Mouse (Mus musculus): Measurements from ENCODE around the gene Gstm1. TPM values are rescaled to one million over a fixed set of nuclear protein-coding genes. Genes with fewer than 3 reads are reported as not detected.
A peak's percentile ranks its signal among the peaks of the same experiment; 100 is the strongest.
"Not testable (repeated sequence)": the region's sequence is repeated elsewhere in the genome, so short reads cannot be mapped to it uniquely, and the experiment has no call there.

The Gstm1 gene
- polyA plus RNA-seq, 1 experiment from 2014 or later, result 63.8 TPM

DNA sequence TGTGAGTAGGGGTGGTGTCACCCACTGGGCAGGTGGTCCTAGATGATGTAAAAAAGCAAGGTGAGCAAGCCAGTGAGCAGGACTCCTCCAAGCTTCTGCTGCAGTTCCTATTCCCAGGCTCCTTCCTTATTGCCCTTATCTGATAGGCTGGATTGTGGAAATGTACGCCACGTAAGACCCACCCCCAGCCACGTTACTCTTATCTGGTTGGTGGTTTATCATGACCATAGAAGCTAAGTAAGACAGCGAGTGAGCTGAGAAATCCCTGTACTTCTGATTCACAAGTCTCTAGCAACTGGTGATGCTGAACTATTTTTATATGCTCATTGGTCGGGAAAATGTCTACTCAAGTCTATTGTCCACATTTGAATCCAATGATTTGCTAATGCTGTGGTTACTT, 8.3 kb upstream of the Gstm1 start:
- Histone ChIP-seq H3K4me2 (ENCODE audit: low read length) (no peak overlapping the region), H3K9me3 (ENCODE audit: control insufficient read depth, low read length) (no peaks in the 10 kb centered on the region), H3K27me3 (ENCODE audit: control insufficient read depth, insufficient read depth, low read length) (no peaks in the 10 kb centered on the region), H3K4me1 (ENCODE audit: control insufficient read depth in 2 of 2, insufficient read depth in 2 of 2, low read length in 2 of 2) (no peaks in the 10 kb centered on the region), H3K4me3 (ENCODE audit: control insufficient read depth in 1 of 2, insufficient read depth in 1 of 2, low read depth in 1 of 2, low read length in 2 of 2) (no peak overlapping the region), H3K9ac (ENCODE audit: low read length) (no peak overlapping the region), H3K27ac (replicated peaks in 1 of 2; ENCODE audit: control insufficient read depth in 1 of 2, insufficient read depth in 1 of 2, low read depth in 2 of 2, low read length in 2 of 2) (no peak overlapping the region), H3K36me3 (ENCODE audit: control insufficient read depth, insufficient read depth, low read length) (no peaks in the 10 kb centered on the region)
- 52% methylated on average over 5 of the region's 5 CpGs for WGBS
- ATAC-seq (ENCODE audit: insufficient number of reproducible peaks, insufficient read depth, low FRiP score, low read depth), result no peak

DNA sequence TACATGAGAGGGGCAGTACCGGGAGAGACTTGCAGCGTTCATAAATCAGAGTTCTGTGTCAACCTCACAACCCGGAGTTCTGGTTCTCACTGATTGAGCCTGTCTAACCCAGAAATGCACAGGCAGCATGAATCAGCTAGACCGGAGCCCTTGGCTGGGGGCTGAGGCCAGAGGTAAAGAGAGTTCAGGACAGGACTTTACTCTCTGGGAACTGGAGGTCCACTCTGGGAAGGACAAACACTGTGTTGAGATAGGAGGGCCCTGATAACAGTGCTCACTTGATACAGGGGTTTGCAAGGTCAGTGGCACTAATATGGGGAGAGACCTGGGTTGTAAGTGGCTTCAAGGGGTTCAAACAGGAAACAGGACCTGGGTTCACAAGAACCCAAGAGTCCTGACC, 7.5 kb upstream of the Gstm1 start:
- Histone ChIP-seq H3K27ac (replicated peaks in 1 of 2; ENCODE audit: control insufficient read depth in 1 of 2, insufficient read depth in 1 of 2, low read depth in 2 of 2, low read length in 2 of 2) (no peak overlapping the region), H3K4me1 (ENCODE audit: control insufficient read depth in 2 of 2, insufficient read depth in 2 of 2, low read length in 2 of 2) (peaks cover 6% of the 10 kb centered on the region in 2 experiments; a peak in 2 of 4 replicates), H3K4me3 (ENCODE audit: control insufficient read depth in 1 of 2, insufficient read depth in 1 of 2, low read depth in 1 of 2, low read length in 2 of 2) (no peak overlapping the region), H3K27me3 (ENCODE audit: control insufficient read depth, insufficient read depth, low read length) (no peaks in the 10 kb centered on the region), H3K4me2 (ENCODE audit: low read length) (no peak overlapping the region), H3K36me3 (ENCODE audit: control insufficient read depth, insufficient read depth, low read length) (no peaks in the 10 kb centered on the region), H3K9ac (ENCODE audit: low read length) (no peak overlapping the region), H3K9me3 (ENCODE audit: control insufficient read depth, low read length) (no peaks in the 10 kb centered on the region)
- no peak for ATAC-seq (ENCODE audit: insufficient number of reproducible peaks, insufficient read depth, low FRiP score, low read depth)
- WGBS, result 56% methylated on average over 4 of the region's 4 CpGs

DNA sequence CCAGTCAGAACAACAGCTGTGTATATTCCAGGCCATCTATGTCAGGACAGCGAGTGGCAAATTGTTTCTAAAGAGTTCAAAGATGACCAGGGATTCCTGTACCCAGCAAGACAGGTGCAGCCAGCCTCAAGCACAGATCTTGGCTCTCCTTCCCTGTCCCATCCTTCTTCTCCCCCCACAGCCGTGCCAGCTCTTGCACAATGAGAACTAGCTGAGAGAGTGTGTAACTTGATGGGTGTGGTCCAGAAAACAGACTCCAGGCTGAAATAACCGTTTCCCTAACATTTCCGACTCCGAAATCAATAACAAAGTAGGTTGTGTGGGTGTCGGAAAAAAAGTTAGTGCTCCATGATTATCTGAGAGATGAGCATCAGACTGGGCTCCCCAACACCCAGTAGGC, 4.9 kb upstream of the Gstm1 start:
- ATAC-seq (ENCODE audit: insufficient number of reproducible peaks, insufficient read depth, low FRiP score, low read depth), result no peak
- no peak overlapping the region for H3K27ac ChIP-seq (replicated peaks in 1 of 2; ENCODE audit: control insufficient read depth in 1 of 2, insufficient read depth in 1 of 2, low read depth in 2 of 2, low read length in 2 of 2)
- H3K4me1 ChIP-seq (ENCODE audit: control insufficient read depth in 2 of 2, insufficient read depth in 2 of 2, low read length in 2 of 2), result peaks cover 14 to 21% of the 10 kb centered on the region in 2 experiments; a peak in 3 of 4 replicates
- H3K27me3 ChIP-seq (ENCODE audit: control insufficient read depth, insufficient read depth, low read length), result no peaks in the 10 kb centered on the region
- H3K9me3 ChIP-seq (ENCODE audit: control insufficient read depth, low read length), result no peaks in the 10 kb centered on the region
- H3K4me2 ChIP-seq (ENCODE audit: low read length), result no peak overlapping the region
- WGBS, result 73% methylated on average over 6 of the region's 6 CpGs
- H3K9ac ChIP-seq (ENCODE audit: low read length), result no peak overlapping the region
- H3K36me3 ChIP-seq (ENCODE audit: control insufficient read depth, insufficient read depth, low read length), result no peaks in the 10 kb centered on the region
- no peak overlapping the region for H3K4me3 ChIP-seq (ENCODE audit: control insufficient read depth in 1 of 2, insufficient read depth in 1 of 2, low read depth in 1 of 2, low read length in 2 of 2)

DNA sequence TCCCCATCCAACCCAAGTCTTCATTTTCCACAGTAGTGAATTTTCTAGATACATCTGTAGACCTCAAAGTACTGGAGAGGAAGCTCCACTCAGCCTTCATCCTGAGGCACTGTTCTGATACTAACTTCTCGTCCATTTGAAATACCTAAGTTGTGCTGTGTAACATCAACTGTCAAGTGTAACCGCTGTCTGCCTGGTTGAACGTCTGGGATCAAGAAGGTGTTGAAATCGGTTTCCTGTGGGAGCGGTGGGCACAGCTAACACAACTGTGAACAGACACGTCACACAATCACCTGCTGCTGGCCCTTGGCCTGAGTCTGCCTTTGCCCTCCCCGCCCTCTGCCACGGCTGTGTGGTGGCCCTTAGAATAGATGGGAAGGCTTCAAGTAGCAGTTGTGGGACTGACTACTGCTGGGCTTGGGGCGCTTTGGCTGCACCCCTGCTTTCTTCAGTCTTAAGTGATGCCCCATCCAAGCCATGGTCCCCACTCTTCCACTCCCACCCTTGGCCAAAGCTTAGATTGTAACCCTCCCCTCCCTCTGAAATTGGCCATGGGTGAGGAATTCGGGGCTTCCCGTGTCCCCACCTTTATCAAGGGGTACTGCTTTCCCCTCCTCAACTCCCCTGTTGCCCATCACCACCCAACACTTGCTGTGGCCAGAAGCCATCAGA, 2.7 kb upstream of the Gstm1 start:
- H3K4me3 ChIP-seq (ENCODE audit: control insufficient read depth in 1 of 2, insufficient read depth in 1 of 2, low read depth in 1 of 2, low read length in 2 of 2); H3K27me3 ChIP-seq (ENCODE audit: control insufficient read depth, insufficient read depth, low read length); ATAC-seq (ENCODE audit: insufficient number of reproducible peaks, insufficient read depth, low FRiP score, low read depth); H3K9me3 ChIP-seq (ENCODE audit: control insufficient read depth, low read length); H3K9ac ChIP-seq (ENCODE audit: low read length); H3K27ac ChIP-seq (replicated peaks in 1 of 2; ENCODE audit: control insufficient read depth in 1 of 2, insufficient read depth in 1 of 2, low read depth in 2 of 2, low read length in 2 of 2); H3K36me3 ChIP-seq (ENCODE audit: control insufficient read depth, insufficient read depth, low read length); H3K4me2 ChIP-seq (ENCODE audit: low read length): not testable (repeated sequence)
- peaks cover 14 to 26% of the 10 kb centered on the region in 2 experiments; a peak in 3 of 4 replicates for H3K4me1 ChIP-seq (ENCODE audit: control insufficient read depth in 2 of 2, insufficient read depth in 2 of 2, low read length in 2 of 2)
- WGBS, result 31% methylated on average over 11 of the region's 11 CpGs

DNA sequence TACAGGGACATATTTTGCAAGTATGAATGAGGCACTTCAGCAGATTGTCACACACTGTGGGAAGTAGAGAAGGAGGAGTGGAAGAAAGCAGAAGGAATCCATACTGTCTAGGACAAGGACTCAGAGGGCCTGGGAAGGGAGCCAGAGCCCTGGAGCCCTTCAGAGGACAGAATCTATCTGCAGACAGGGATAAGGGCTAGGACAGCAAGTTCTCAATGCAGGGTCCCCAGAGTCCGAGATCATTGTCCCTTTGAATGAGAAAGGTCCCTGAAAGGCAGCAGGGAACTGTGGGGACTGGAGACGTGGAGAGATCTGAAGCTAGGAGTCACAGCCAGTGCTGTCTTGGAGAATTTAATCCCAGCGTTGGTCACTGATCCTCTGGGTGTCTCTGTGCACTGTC, 1.5 kb upstream of the Gstm1 start:
- not testable (repeated sequence) for H3K27me3 ChIP-seq (ENCODE audit: control insufficient read depth, insufficient read depth, low read length)
- 46% methylated on average over 3 of the region's 3 CpGs for WGBS

DNA sequence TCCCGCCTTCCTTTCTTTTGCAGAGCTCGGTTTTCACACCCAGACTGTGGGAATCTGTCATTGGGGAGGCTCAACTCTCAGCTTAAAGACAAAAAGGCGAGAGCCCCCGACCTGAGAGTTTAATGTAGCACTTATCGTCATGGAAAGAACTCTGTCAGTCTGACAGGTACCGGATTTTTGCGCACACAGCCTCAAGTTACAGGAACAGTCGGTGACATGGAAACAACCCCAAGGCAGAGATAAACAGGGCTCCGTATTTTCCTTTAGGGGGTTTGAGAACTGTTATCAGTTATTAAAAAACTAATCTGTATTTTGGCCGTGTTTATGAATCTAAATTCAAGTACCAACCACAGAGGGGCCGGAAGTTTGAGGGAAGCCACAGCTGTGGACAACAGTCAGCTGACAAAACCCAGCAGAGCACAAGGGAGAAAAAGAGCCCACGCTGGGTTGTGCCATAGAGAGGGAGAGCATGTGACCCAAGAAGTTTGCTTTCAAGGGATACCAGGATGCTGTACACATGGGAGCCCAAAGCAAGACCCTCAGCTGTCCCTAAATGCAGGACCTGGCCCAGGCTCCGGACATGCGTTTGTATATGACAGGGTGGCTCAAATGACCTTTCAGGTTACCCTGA, 532 bp upstream of the Gstm1 start:
- ATAC-seq (ENCODE audit: insufficient number of reproducible peaks, insufficient read depth, low FRiP score, low read depth), result no peak
- Histone ChIP-seq H3K4me1 (ENCODE audit: control insufficient read depth in 2 of 2, insufficient read depth in 2 of 2, low read length in 2 of 2) (peaks cover 14 to 26% of the 10 kb centered on the region in 2 experiments; a peak in 3 of 4 replicates), H3K4me2 (ENCODE audit: low read length) (peak overlapping the region; percentile 83), H3K27me3 (ENCODE audit: control insufficient read depth, insufficient read depth, low read length) (no peaks in the 10 kb centered on the region), H3K27ac (replicated peaks in 1 of 2; ENCODE audit: control insufficient read depth in 1 of 2, insufficient read depth in 1 of 2, low read depth in 2 of 2, low read length in 2 of 2) (peak overlapping the region; percentile 89 to 91), H3K4me3 (ENCODE audit: control insufficient read depth in 1 of 2, insufficient read depth in 1 of 2, low read depth in 1 of 2, low read length in 2 of 2) (peak overlapping the region; percentile 48 to 52), H3K36me3 (ENCODE audit: control insufficient read depth, insufficient read depth, low read length) (no peaks in the 10 kb centered on the region), H3K9ac (ENCODE audit: low read length) (peak overlapping the region; percentile 65), H3K9me3 (ENCODE audit: control insufficient read depth, low read length) (no peaks in the 10 kb centered on the region)
- WGBS, result 17% methylated on average over 14 of the region's 14 CpGs

More for the DNA sequence above, 1.5 kb upstream of the Gstm1 start:
- ATAC-seq (ENCODE audit: insufficient number of reproducible peaks, insufficient read depth, low FRiP score, low read depth); H3K36me3 ChIP-seq (ENCODE audit: control insufficient read depth, insufficient read depth, low read length); H3K9ac ChIP-seq (ENCODE audit: low read length); H3K4me2 ChIP-seq (ENCODE audit: low read length); H3K9me3 ChIP-seq (ENCODE audit: control insufficient read depth, low read length); H3K4me3 ChIP-seq (ENCODE audit: control insufficient read depth in 1 of 2, insufficient read depth in 1 of 2, low read depth in 1 of 2, low read length in 2 of 2): not testable (repeated sequence)
- H3K27ac ChIP-seq (replicated peaks in 1 of 2; ENCODE audit: control insufficient read depth in 1 of 2, insufficient read depth in 1 of 2, low read depth in 2 of 2, low read length in 2 of 2), result 0 out of 4 replicates have a peak overlapping the region, but pooled peaks of 1 of the 2 experiments have one; percentile 5
- peaks cover 14 to 26% of the 10 kb centered on the region in 2 experiments; a peak in 3 of 4 replicates for H3K4me1 ChIP-seq (ENCODE audit: control insufficient read depth in 2 of 2, insufficient read depth in 2 of 2, low read length in 2 of 2)

DNA sequence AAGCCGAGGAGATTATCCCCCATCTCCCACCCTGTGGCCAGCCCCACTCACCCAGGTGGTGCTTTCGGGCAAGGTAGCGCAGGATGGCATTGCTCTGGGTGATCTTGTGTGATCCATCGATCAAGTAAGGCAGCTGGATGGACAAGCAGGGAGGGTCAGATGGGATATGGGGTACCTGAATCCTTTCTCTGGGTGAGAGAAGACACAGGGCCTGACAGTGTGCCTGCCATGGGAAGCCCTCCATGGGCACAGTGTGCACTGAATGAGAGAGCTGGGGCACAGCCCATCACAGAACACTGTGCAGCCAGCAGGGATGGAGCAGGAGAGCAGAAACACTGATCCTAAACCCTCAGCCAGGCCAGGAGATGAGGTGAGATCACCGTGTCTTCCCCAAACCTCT, 1.3 kb downstream of the Gstm1 start:
- peaks cover 14 to 26% of the 10 kb centered on the region in 2 experiments; a peak in 3 of 4 replicates for H3K4me1 ChIP-seq (ENCODE audit: control insufficient read depth in 2 of 2, insufficient read depth in 2 of 2, low read length in 2 of 2)

More for the DNA sequence above, 1.3 kb downstream of the Gstm1 start:
- H3K27me3 ChIP-seq (ENCODE audit: control insufficient read depth, insufficient read depth, low read length); H3K9ac ChIP-seq (ENCODE audit: low read length); H3K4me3 ChIP-seq (ENCODE audit: control insufficient read depth in 1 of 2, insufficient read depth in 1 of 2, low read depth in 1 of 2, low read length in 2 of 2); H3K27ac ChIP-seq (replicated peaks in 1 of 2; ENCODE audit: control insufficient read depth in 1 of 2, insufficient read depth in 1 of 2, low read depth in 2 of 2, low read length in 2 of 2); H3K36me3 ChIP-seq (ENCODE audit: control insufficient read depth, insufficient read depth, low read length); H3K9me3 ChIP-seq (ENCODE audit: control insufficient read depth, low read length); ATAC-seq (ENCODE audit: insufficient number of reproducible peaks, insufficient read depth, low FRiP score, low read depth): not testable (repeated sequence)
- H3K4me2 ChIP-seq (ENCODE audit: low read length), result peak overlapping the region; percentile 83; the same call in 1 of the 2 replicates
- whole genome bisulfite sequencing, result 83% methylated on average over 5 of the region's 5 CpGs
